Mouse (Mus musculus) heart, embryonic 14.5 days (tissue): ENCODE measurements around the gene 2010111I01Rik. TPM values are rescaled to one million over a fixed set of nuclear protein-coding genes. Genes with fewer than 3 reads are reported as not detected.
A peak's percentile ranks its signal among the peaks of the same experiment; 100 is the strongest.

Source experiments
- ATAC-seq: fragments of 200-750 bp; cut with Nextera tagmentation; 2 replicates; pipeline ENCODE4 v1.8.0; 2017; ENCODE audit warnings: low read depth, moderate TSS enrichment; ENCODE audit not compliant: insufficient number of reproducible peaks, insufficient read depth, low FRiP score
- H3K27ac ChIP-seq, 2 experiments: fragments of 200-500 bp in 1 of 2; fragments of 300-500 bp in 1 of 2; sonication (generic) in 1 of 2; replicated peaks in 1 of 2; 2 replicates each; pipeline ENCODE4 v1.5.1; 2012 to 2014; ENCODE audit warnings: low read depth in 2 of 2, low read length in 2 of 2, control low read depth in 1 of 2, mild to moderate bottlenecking in 1 of 2, mixed read lengths in 1 of 2; ENCODE audit not compliant: control insufficient read depth in 1 of 2, insufficient read depth in 1 of 2
- H3K27me3 ChIP-seq: fragments of 300-500 bp; sonication (generic); 2 replicates; pipeline ENCODE4 v1.6.1; 2014; ENCODE audit warnings: mild to moderate bottlenecking, low read length, control low read depth; ENCODE audit not compliant: control insufficient read depth, insufficient read depth
- H3K36me3 ChIP-seq: fragments of 300-500 bp; sonication (generic); 2 replicates; pipeline ENCODE4 v1.6.1; 2014; ENCODE audit warnings: mild to moderate bottlenecking, control low read depth, low read length, mixed read lengths; ENCODE audit not compliant: control insufficient read depth, insufficient read depth
- H3K4me1 ChIP-seq, 2 experiments: fragments of 200-500 bp in 1 of 2; fragments of 300-500 bp in 1 of 2; sonication (generic) in 1 of 2; 2 replicates each; pipeline ENCODE4 v1.6.1; 2012 to 2014; ENCODE audit warnings: low read length in 2 of 2, control low read depth in 1 of 2, mixed read lengths in 1 of 2; ENCODE audit not compliant: control insufficient read depth in 2 of 2, insufficient read depth in 2 of 2
- H3K4me2 ChIP-seq: fragments of 300-500 bp; sonication (generic); 2 replicates; pipeline ENCODE4 v1.6.1; 2014; ENCODE audit warnings: mild to moderate bottlenecking, low read length
- H3K4me3 ChIP-seq, 2 experiments: fragments of 200-500 bp in 1 of 2; fragments of 300-500 bp in 1 of 2; sonication (generic) in 1 of 2; 2 replicates each; pipeline ENCODE4 v1.5.1; 2012 to 2014; ENCODE audit warnings: low read length in 2 of 2, mild to moderate bottlenecking in 2 of 2, control low read depth in 1 of 2, low read depth in 1 of 2, moderate library complexity in 1 of 2; ENCODE audit not compliant: control insufficient read depth in 1 of 2, insufficient read depth in 1 of 2
- H3K9ac ChIP-seq: fragments of 300-500 bp; sonication (generic); 2 replicates; pipeline ENCODE4 v1.6.1; 2014; ENCODE audit warnings: mild to moderate bottlenecking, low read length
- H3K9me3 ChIP-seq: fragments of 300-500 bp; sonication (generic); 2 replicates; pipeline ENCODE4 v1.6.1; 2016; ENCODE audit warnings: low read length, control low read depth; ENCODE audit not compliant: control insufficient read depth
- WGBS: fragments of 180-500 bp; shearing (Covaris S2); extraction: QIAGEN DNeasy Blood & Tissue Kit; methylation state at CpG from one replicate; pipeline ENCODE4 v1.1.7; 2014; 5-methylcytosine and 5-hydroxymethylcytosine counted together
- polyA plus RNA-seq: library from polyadenylated mRNA; unstranded; fragments of >200 nt; fragmentation: Nextera tagmentation; extraction: Ambion mirVana; gene quantifications from 2 replicates; pipeline ENCODE4 v1.2.1, GENCODE M21; 2014

The 2010111I01Rik gene
- polyA plus RNA-seq, 1 experiment from 2014 or later: 69.5 TPM

- Histone ChIP-seq H3K27me3 (no peaks in the 10 kb centered on the region), H3K4me1 (peaks cover 34 to 95% of the 10 kb centered on the region in 2 experiments), H3K27ac (peak overlapping the region in 1 of 2 experiments; percentile 69; a peak in 1 of 4 replicates), H3K36me3 (peaks cover 18% of the 10 kb centered on the region), H3K9me3 (no peaks in the 10 kb centered on the region), H3K9ac (no peak overlapping the region), H3K4me2 (no peak overlapping the region), H3K4me3 (no peak overlapping the region)
- WGBS: 94% methylated on average over 11 of the region's 11 CpGs
- ATAC-seq: no peak
Observed at GRCm38 (mm10) chr13:63247631-63248030, 282.9 kb downstream of the 2010111I01Rik start.

GRCm38 (mm10) chr13:63248318-63248717 is 283.6 kb downstream of the 2010111I01Rik start:
- no peak overlapping the region for H3K4me2 ChIP-seq

DNA sequence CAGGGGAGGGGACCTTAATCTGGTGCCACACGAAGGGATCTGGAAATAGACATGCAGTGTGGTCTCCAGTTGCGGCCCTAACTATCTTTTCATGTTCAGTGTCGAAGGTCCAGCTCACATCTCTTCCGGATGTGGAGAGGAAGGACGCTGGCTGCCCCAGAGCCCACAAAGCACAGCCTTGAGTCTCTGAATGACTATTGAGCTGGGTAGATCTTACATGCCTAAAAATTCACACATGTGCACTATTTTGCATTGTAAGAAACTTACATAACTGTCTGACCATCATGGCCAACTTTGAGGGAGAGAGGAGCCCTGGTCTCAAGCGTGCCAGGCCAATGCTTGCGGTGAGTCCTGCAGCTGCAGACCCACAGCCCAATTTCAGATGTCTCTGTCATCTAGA is 284.5 kb downstream of the 2010111I01Rik start:
- no peak for ATAC-seq
- H3K9me3 ChIP-seq: no peaks in the 10 kb centered on the region
- peak overlapping the region; percentile 23 for H3K4me2 ChIP-seq
- no peaks in the 10 kb centered on the region for H3K27me3 ChIP-seq
- peak overlapping the region in 1 of 2 experiments; percentile 82; a peak in 1 of 4 replicates for H3K27ac ChIP-seq
- no peak overlapping the region for H3K4me3 ChIP-seq
- 0 out of 2 replicates have a peak overlapping the region, but pooled peaks have one; percentile 7 for H3K9ac ChIP-seq
- peaks cover 37 to 99% of the 10 kb centered on the region in 2 experiments for H3K4me1 ChIP-seq
- 47% methylated on average over 7 of the region's 7 CpGs for WGBS
- peaks cover 20% of the 10 kb centered on the region for H3K36me3 ChIP-seq

More at GRCm38 (mm10) chr13:63248318-63248717, 283.6 kb downstream of the 2010111I01Rik start:
- Histone ChIP-seq H3K9ac (no peak overlapping the region), H3K4me1 (peaks cover 40 to 96% of the 10 kb centered on the region in 2 experiments), H3K4me3 (no peak overlapping the region), H3K9me3 (no peaks in the 10 kb centered on the region), H3K27me3 (no peaks in the 10 kb centered on the region), H3K36me3 (peaks cover 18% of the 10 kb centered on the region), H3K27ac (no peak overlapping the region)
- ATAC-seq: no peak
- 89% methylated on average over 10 of the region's 10 CpGs for WGBS

DNA sequence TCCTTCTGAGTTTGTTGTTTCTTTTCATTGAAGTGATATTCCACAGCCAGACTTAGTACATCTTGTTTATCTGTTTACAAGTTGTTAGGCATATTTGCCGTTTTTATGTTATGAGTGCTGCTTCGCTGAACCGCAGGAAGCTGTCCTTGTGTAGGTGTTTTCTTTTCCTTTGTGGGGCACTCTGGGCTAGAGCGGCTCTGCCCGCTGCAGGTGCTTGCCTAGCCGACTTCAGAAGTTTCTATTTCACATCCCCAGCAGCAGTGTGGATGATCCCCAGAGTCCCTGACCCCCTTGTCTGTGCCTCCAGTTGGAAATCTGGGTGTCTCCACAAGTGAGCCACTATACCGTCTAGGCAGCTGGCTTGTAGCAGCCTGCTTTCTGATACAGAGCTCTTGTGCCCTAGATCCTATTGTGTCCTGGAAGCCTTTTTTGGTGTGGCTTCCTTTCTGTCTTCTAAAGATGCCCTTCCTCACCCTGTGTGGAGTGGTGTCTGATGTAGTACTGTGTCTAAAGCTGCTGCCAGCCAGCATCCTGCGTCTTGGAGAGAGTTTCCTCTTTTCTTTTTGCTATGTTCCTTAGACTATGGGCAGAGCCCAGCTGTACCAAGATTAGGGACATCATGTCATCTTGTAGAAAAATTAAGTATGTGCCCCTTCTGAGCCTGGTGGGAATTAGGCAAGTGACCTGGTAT is 285.2 kb downstream of the 2010111I01Rik start:
- Histone ChIP-seq H3K27ac (peak overlapping the region; percentile 21 to 82; a peak in 2 of 4 replicates), H3K27me3 (no peaks in the 10 kb centered on the region), H3K9me3 (no peaks in the 10 kb centered on the region), H3K4me2 (peak overlapping the region; percentile 23; the same call in 1 of the 2 replicates), H3K36me3 (peaks cover 21% of the 10 kb centered on the region), H3K4me1 (peaks cover 39 to 100% of the 10 kb centered on the region in 2 experiments), H3K9ac (peak overlapping the region; percentile 28; the same call in 1 of the 2 replicates), H3K4me3 (no peak overlapping the region)
- ATAC-seq: no peak
- WGBS: 50% methylated on average over 8 of the region's 8 CpGs

- Histone ChIP-seq H3K9ac (peak overlapping the region; percentile 28; the same call in 1 of the 2 replicates), H3K27me3 (no peaks in the 10 kb centered on the region), H3K36me3 (peaks cover 16% of the 10 kb centered on the region), H3K4me2 (0 out of 2 replicates have a peak overlapping the region, but pooled peaks have one; percentile 46), H3K4me3 (no peak overlapping the region), H3K9me3 (no peaks in the 10 kb centered on the region), H3K4me1 (peaks cover 39 to 100% of the 10 kb centered on the region in 2 experiments), H3K27ac (peak overlapping the region; percentile 7 to 82; a peak in 2 of 4 replicates)
- WGBS: 85% methylated on average over 8 of the region's 8 CpGs
- no peak for ATAC-seq
Observed at GRCm38 (mm10) chr13:63250441-63250980, 285.8 kb downstream of the 2010111I01Rik start.

DNA sequence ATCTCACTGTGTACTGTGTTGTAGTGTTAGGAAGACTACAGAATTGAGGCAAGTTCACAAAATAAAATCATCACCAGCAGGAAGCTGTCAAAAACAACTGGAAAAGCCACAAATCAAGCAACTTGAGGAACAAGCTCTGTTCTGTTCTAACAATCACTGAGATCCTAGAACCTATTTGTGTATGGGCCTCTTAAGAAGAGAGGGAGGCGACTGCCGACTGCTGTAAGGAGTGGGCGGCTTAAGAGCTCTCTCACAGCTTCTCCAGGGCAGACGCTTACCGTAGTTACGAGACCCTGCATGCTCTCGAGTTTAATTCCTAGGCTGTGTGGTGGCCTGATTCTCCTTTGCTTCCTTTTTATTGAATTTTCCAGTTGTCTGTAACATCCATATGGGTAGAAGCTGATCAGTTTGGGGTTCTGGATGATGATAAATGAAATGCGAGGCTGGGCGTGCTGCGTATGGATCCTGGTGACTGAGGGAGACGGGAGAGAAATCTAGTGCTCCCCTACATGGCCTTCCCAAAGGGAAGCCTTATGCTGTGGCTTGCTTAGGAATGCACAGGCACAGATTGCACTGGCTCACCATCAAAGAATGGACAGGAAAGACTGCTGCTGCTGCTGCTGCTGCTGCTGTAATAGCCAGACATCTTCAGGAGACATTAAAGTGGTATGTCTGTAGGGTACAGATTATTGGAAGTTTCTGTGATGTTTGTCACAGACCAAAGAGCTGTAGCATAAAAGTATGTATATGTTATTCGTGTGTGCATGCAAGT is 286.6 kb downstream of the 2010111I01Rik start:
- Histone ChIP-seq H3K4me3 (no peak overlapping the region), H3K4me2 (peak overlapping the region; percentile 46), H3K9ac (peak overlapping the region; percentile 56), H3K9me3 (no peaks in the 10 kb centered on the region), H3K27me3 (no peaks in the 10 kb centered on the region), H3K36me3 (peaks cover 16% of the 10 kb centered on the region), H3K27ac (peak overlapping the region; percentile 82 to 83), H3K4me1 (peaks cover 43 to 100% of the 10 kb centered on the region in 2 experiments)
- WGBS: 31% methylated on average over 12 of the region's 12 CpGs
- no peak for ATAC-seq

DNA sequence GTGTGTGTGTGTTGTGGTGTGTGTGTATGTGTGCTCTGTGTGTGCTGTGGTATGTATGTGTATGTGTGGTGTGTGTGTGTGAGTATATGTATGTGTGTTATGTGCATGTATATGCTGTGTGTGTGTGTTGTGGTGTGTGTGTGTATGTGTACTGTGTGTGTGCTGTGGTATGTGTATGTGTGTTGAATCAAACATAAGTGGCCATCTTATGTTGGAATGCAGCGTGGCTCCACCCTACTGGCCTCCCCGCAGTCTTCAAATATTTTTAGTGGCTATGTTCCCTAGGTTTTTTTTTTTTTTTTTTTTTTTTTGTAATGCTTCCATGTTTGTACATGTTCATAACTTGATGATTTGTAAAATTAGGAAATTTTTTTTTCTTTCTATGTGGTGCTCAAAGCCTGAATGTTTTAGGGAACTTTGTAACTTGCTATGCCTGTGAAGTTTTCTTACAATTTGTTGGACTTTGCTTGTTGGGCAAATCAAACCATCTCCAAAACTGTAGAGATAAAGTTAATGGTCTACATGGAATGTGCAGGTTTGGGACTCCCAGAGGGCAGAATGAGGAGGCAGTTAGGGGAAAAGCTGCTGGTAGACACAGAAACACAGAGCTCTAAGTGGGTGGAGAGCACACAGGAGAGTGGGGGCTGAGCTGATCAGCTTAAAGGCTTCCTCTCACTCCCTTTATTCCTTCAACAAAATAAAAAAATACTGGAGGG is 287.8 kb downstream of the 2010111I01Rik start:
- Histone ChIP-seq H3K27ac (peak overlapping the region in 1 of 2 experiments; percentile 82; a peak in 2 of 4 replicates), H3K9ac (peak overlapping the region; percentile 45; the same call in 1 of the 2 replicates), H3K9me3 (no peaks in the 10 kb centered on the region), H3K36me3 (peaks cover 16% of the 10 kb centered on the region), H3K27me3 (no peaks in the 10 kb centered on the region), H3K4me1 (peaks cover 41 to 94% of the 10 kb centered on the region in 2 experiments), H3K4me3 (no peak overlapping the region), H3K4me2 (no peak overlapping the region; the same call in 1 of the 2 replicates)
- 56% methylated on average over 2 of the region's 2 CpGs for WGBS
- no peak for ATAC-seq
